Mouse (Mus musculus): ENCODE results near the gene Dynlt1b. TPM values are rescaled to one million over a fixed set of nuclear protein-coding genes. Genes with fewer than 3 reads are reported as not detected.
A peak's percentile ranks its signal among the peaks of the same experiment; 100 is the strongest.
"Not testable (repeated sequence)": the region's sequence is repeated elsewhere in the genome, so short reads cannot be mapped to it uniquely, and the experiment has no call there.

Dynlt1b gene
- total and polyA plus RNA-seq, 3 experiments: 34.2 to 113 (median 42.1) TPM

DNA sequence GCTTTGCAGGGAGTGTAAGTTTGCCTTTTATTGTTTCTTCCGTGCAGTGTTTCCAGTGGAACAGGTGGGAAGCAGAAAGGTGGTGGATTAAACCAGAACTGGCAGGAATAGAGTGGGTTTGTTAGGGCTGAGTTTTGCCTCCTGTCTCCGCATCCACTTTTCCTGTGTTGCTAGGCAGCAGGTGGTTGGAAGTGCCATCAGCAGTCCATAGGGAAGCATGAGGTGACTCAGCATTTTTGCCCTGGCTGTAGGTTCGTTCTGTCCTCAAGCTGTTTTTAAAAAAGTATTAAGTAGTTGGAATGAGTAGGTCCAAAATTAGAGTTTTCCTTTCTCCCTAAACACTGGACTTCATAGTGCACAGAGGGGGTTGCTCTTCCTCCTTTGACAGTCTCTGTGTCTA, 3.8 kb downstream of the Dynlt1b start:
- H3K9ac ChIP-seq (ENCODE audit: low read depth, low read length); H3K79me2 ChIP-seq (replicated peaks; ENCODE audit: control insufficient read depth, insufficient read depth, low read length); intact Hi-C loops (cut with DNase I); H3K36me3 ChIP-seq (ENCODE audit: control insufficient read depth, insufficient read depth, low read length); H3K4me1 ChIP-seq (ENCODE audit: control insufficient read depth, insufficient read depth, low read length); H3K4me3 ChIP-seq; H3K27me3 ChIP-seq (ENCODE audit: control insufficient read depth, insufficient read depth, low read length); H3K27ac ChIP-seq; DNase-seq: not testable (repeated sequence)
- WGBS: 70% methylated on average over 3 of the region's 3 CpGs

DNA sequence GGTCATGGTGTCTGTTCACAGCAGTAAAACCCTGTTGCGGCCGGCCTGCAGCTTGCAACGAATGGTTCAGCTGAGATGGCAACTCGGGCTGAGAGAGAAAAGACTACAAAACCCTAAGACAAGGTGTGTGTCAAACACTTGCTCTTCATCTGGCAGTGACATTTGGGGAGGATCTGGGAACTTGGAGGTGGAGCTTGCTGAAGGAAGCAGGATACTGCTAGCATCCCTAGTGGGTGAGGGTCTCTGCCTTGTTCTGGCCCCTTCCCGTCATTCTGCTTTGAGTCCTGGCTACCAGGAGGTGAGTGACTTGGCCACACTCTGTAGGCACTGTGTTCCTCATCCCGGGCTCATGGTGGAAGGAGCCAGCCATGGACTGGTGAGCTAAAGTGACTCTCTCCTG, 8.2 kb downstream of the Dynlt1b start:
- intact Hi-C loops (cut with DNase I); H3K27me3 ChIP-seq (ENCODE audit: control insufficient read depth, insufficient read depth, low read length); H3K9ac ChIP-seq (ENCODE audit: low read depth, low read length); H3K27ac ChIP-seq; H3K79me2 ChIP-seq (replicated peaks; ENCODE audit: control insufficient read depth, insufficient read depth, low read length); H3K36me3 ChIP-seq (ENCODE audit: control insufficient read depth, insufficient read depth, low read length); H3K4me1 ChIP-seq (ENCODE audit: control insufficient read depth, insufficient read depth, low read length); H3K4me3 ChIP-seq; DNase-seq: not testable (repeated sequence)
- 79% methylated on average over 6 of the region's 6 CpGs for WGBS

DNA sequence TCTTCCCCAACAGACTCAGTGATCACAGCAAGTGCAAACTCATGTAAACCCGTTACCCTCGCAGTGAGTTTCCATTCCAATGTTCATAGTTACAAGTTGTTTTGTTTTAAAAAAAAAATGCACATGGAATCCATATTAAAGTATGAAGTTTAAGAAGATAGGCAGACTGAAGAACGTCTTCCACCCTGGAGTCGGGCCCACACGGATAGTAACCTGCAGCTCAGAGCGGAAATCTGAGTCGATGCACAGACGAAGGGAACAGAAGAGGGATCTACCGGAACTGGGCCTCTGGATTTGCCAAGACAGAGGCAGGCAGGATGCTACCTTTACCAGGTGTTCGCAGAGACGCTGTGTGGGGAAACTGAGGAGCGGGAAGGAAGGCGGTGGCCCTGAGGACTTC, 10.0 kb downstream of the Dynlt1b start:
- H3K27me3 ChIP-seq (ENCODE audit: control insufficient read depth, insufficient read depth, low read length); H3K27ac ChIP-seq; H3K79me2 ChIP-seq (replicated peaks; ENCODE audit: control insufficient read depth, insufficient read depth, low read length); DNase-seq; H3K36me3 ChIP-seq (ENCODE audit: control insufficient read depth, insufficient read depth, low read length); H3K9ac ChIP-seq (ENCODE audit: low read depth, low read length); H3K4me1 ChIP-seq (ENCODE audit: control insufficient read depth, insufficient read depth, low read length); intact Hi-C loops (cut with DNase I); H3K4me3 ChIP-seq: not testable (repeated sequence)
- WGBS: 94% methylated on average over 11 of the region's 13 CpGs

DNA sequence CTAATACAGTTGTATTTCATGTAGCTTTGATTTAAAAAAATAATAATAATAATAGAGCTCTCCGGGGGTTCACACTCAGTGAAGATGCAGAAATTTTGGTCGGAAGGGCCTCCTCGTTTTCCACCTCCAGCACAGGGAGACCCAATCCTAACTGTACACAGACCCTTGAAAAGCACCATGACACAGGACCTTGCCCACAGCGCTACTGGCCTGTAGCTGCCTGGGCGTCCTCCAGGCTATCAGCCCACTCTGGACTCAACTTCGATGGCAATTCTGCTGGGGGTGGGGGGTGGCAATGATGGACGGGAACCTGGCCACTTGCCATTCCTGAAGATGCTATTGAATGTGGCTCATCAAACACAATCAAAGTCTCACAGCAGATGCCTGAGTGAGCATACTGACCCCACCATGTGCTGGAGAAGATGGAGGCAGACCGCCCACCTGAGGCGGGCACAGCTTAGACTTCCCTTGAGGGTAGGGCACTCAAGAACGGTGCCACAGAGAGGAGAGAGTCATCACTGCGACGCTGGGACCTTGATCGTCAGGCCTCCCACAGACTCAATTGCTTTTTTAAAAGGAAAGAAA, 10.7 kb downstream of the Dynlt1b start:
- H3K36me3 ChIP-seq (ENCODE audit: control insufficient read depth, insufficient read depth, low read length); H3K4me1 ChIP-seq (ENCODE audit: control insufficient read depth, insufficient read depth, low read length); H3K27me3 ChIP-seq (ENCODE audit: control insufficient read depth, insufficient read depth, low read length); H3K79me2 ChIP-seq (replicated peaks; ENCODE audit: control insufficient read depth, insufficient read depth, low read length); H3K9ac ChIP-seq (ENCODE audit: low read depth, low read length); intact Hi-C loops (cut with DNase I); H3K4me3 ChIP-seq; H3K27ac ChIP-seq: not testable (repeated sequence)
- peak in 1 of 2 experiments; percentile 17 for DNase-seq
- 88% methylated on average over 13 of the region's 13 CpGs for WGBS

DNA sequence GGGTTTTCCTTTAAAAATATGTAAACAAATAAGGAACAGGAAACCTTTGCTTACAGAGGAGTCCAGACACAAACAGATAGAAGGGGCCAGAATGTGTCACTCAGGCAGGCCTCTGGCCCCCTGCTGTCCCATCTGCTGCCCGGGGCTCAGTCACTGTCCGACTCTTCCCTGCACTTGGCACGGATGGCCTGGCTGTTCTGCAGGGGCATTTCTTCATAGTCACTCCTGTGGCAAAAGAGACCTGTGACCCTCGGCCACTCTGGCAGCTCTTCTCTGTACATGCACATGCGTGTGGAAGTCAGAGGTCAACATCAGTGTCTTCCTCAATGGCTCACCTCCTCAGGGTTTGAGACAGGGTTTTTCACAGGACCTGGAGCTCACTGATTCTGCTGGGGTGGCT, 11.3 kb downstream of the Dynlt1b start:
- DNase-seq; intact Hi-C loops (cut with DNase I); H3K27me3 ChIP-seq (ENCODE audit: control insufficient read depth, insufficient read depth, low read length); H3K79me2 ChIP-seq (replicated peaks; ENCODE audit: control insufficient read depth, insufficient read depth, low read length); H3K27ac ChIP-seq; H3K4me1 ChIP-seq (ENCODE audit: control insufficient read depth, insufficient read depth, low read length); H3K36me3 ChIP-seq (ENCODE audit: control insufficient read depth, insufficient read depth, low read length); H3K4me3 ChIP-seq; H3K9ac ChIP-seq (ENCODE audit: low read depth, low read length): not testable (repeated sequence)
- 82% methylated on average over 5 of the region's 5 CpGs for WGBS

DNA sequence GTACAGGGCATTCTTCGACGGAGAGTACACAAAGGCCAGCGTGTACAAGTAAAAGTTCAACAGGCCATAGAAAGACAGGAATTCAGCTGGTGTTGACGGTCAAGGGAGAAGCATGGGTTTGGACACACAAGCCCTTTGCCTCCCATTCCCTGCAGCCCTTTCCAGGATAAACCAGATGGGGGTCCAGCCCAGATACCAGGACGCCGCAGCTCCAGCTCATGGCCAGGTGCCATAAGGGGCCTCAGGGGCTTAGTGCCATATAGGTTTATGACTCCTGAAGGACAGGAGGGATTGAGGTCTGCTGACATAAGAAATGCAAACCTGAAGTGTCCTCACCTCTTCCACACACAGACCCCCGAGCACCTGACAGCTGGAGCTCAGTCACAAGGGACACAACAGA, 12.6 kb downstream of the Dynlt1b start:
- H3K79me2 ChIP-seq (replicated peaks; ENCODE audit: control insufficient read depth, insufficient read depth, low read length); H3K4me3 ChIP-seq; intact Hi-C loops (cut with DNase I); H3K27ac ChIP-seq; H3K27me3 ChIP-seq (ENCODE audit: control insufficient read depth, insufficient read depth, low read length); DNase-seq; H3K9ac ChIP-seq (ENCODE audit: low read depth, low read length); H3K4me1 ChIP-seq (ENCODE audit: control insufficient read depth, insufficient read depth, low read length); H3K36me3 ChIP-seq (ENCODE audit: control insufficient read depth, insufficient read depth, low read length): not testable (repeated sequence)
- WGBS: 98% methylated on average over 7 of the region's 7 CpGs

DNA sequence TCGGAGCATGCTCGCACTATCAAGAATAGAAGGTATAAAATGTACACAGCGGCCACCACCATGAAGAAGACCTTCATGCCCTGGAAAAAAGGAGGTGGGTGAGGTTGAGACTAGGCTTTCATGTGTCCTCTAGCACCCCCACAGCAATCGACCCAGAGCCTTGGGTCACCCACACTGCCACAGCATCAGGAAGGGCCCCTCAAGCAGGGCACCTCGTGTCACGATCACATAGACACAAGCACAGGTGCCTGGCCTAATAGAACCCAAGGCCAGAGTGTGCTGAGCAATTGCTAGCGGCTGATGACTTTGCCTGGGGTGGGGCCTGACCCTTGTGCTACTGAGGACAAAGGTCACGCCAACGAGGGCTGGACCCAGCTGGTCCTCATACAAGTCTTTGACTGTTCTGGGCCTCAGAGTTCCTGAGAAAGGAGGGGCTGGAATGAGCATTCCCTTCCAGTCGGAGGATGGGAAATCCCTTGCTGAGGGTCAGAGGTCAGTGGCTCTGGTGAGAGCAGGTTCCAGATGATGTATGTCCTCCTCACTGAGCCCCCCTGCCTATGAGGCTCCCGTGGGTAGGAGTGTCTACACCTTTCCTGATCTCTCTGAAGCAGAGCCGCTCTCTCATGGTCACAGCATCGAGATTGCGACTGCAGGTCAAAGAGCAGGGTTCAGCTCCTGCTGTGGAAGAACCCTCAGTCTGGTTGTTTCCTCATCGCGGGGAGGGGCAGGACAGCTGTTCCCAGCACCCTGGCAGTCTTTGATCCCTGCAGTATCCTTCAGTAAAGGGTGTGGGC, 16.1 kb downstream of the Dynlt1b start:
- H3K4me3 ChIP-seq; H3K79me2 ChIP-seq (replicated peaks; ENCODE audit: control insufficient read depth, insufficient read depth, low read length): not testable (repeated sequence)
- 73% methylated on average over 12 of the region's 16 CpGs for WGBS

DNA sequence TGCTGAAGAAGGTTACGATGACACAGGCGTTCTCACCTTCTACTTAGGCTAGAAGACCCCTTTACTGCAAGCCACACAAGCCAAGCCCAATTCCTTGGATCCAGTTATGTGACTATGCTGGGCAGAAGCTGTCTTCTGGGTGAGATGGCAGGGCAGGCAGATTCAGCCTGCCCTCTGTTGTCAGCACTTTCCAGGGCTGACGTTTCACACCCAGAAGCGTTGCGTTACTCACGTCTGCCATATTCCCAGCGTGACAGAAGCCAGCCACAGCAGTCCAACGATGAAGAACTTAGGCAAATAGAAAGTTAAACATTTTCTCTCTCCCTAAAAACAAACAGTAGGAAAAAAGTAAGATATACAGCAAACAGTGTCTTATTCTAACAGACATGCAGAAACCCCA, 18.4 kb downstream of the Dynlt1b start:
- DNase-seq; H3K79me2 ChIP-seq (replicated peaks; ENCODE audit: control insufficient read depth, insufficient read depth, low read length); H3K4me3 ChIP-seq; intact Hi-C loops (cut with DNase I); H3K4me1 ChIP-seq (ENCODE audit: control insufficient read depth, insufficient read depth, low read length); H3K27me3 ChIP-seq (ENCODE audit: control insufficient read depth, insufficient read depth, low read length); H3K27ac ChIP-seq; H3K36me3 ChIP-seq (ENCODE audit: control insufficient read depth, insufficient read depth, low read length); H3K9ac ChIP-seq (ENCODE audit: low read depth, low read length): not testable (repeated sequence)
- WGBS: 87% methylated on average over 8 of the region's 8 CpGs

More for the DNA sequence above, 16.1 kb downstream of the Dynlt1b start:
- H3K27me3 ChIP-seq (ENCODE audit: control insufficient read depth, insufficient read depth, low read length); H3K27ac ChIP-seq; H3K9ac ChIP-seq (ENCODE audit: low read depth, low read length); DNase-seq; H3K4me1 ChIP-seq (ENCODE audit: control insufficient read depth, insufficient read depth, low read length); intact Hi-C loops (cut with DNase I); H3K36me3 ChIP-seq (ENCODE audit: control insufficient read depth, insufficient read depth, low read length): not testable (repeated sequence)

DNA sequence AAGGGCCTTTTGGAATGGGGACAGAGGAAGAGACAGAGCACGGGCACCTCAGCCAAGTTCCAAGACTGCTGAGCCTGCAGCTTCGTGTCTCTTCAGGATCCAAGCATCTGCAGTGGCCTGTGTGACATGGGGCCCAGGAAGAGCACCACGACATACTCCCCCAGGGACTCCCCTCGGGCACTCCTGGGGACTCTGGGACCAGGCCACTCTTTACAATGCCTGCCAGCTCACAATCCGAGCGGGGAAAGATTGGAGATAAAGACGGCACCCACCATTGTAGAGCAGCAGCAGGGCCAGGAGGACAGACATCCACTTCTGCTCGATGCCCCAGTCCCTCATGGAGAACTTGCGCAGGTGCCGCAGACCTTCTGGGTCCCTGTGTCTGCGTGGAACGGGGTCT, 19.3 kb downstream of the Dynlt1b start:
- H3K27ac ChIP-seq; H3K36me3 ChIP-seq (ENCODE audit: control insufficient read depth, insufficient read depth, low read length); H3K79me2 ChIP-seq (replicated peaks; ENCODE audit: control insufficient read depth, insufficient read depth, low read length); intact Hi-C loops (cut with DNase I); H3K9ac ChIP-seq (ENCODE audit: low read depth, low read length); H3K4me1 ChIP-seq (ENCODE audit: control insufficient read depth, insufficient read depth, low read length); H3K4me3 ChIP-seq; H3K27me3 ChIP-seq (ENCODE audit: control insufficient read depth, insufficient read depth, low read length); DNase-seq: not testable (repeated sequence)
- WGBS: 85% methylated on average over 12 of the region's 12 CpGs

DNA sequence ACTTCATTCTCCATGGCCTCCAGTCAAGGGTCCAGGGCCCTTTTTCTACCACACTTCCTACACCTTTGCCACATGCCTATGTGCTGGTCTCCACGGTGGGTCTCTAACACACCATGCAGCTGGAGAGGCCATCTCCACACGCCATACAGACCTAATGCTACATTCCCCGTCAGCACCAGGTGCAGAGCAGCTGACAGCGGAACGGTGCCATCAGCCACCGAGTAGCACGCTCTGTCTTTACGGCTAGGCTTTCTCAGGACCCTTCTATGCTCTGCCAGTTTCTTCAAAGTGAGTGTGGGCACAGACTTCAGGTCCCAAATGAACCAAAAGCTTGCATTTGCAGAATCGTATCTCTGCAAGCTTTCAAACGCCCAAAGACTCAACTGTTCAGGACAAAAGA, 21.3 kb downstream of the Dynlt1b start:
- H3K27me3 ChIP-seq (ENCODE audit: control insufficient read depth, insufficient read depth, low read length): not testable (repeated sequence)
- WGBS: 89% methylated on average over 2 of the region's 10 CpGs

More for the DNA sequence above, 21.3 kb downstream of the Dynlt1b start:
- H3K27ac ChIP-seq; H3K4me1 ChIP-seq (ENCODE audit: control insufficient read depth, insufficient read depth, low read length); H3K36me3 ChIP-seq (ENCODE audit: control insufficient read depth, insufficient read depth, low read length); H3K79me2 ChIP-seq (replicated peaks; ENCODE audit: control insufficient read depth, insufficient read depth, low read length); DNase-seq; H3K9ac ChIP-seq (ENCODE audit: low read depth, low read length); H3K4me3 ChIP-seq; intact Hi-C loops (cut with DNase I): not testable (repeated sequence)
